Mouse (Mus musculus): ENCODE results near the gene Papln.
A peak's percentile ranks its signal among the peaks of the same experiment; 100 is the strongest.

- TF ChIP-seq POLR2A (IDR thresholded peaks at IDR 0.05; ENCODE audit: low read depth, low read length) (no peak), CTCF (conservative IDR thresholded peaks at IDR 0.05; ENCODE audit: insufficient read depth, insufficient read length, low read depth, low read length) (peak; percentile 34; the same call in 1 of the 2 replicates)
These were observed 49.7 kb upstream of the Papln start for GRCm38 (mm10) chr12:83713749-83714148.

Measured in kidney, adult 2 months (tissue).